Mouse (Mus musculus): Measurements from ENCODE around the gene Slc10a7.
"Not testable (repeated sequence)": the region's sequence is repeated elsewhere in the genome, so short reads cannot be mapped to it uniquely, and the experiment has no call there.

Gene Slc10a7

GRCm38 (mm10) chr8:78509273-78510031 is at the start of gene Slc10a7:
Gene Slc10a7 (plus strand): TSS chr8:78509346.
- peak; percentile 87 for DNase-seq

GRCm38 (mm10) chr8:78463941-78464340 is 45.2 kb upstream of the Slc10a7 start:
- DNase-seq: no peak

DNA sequence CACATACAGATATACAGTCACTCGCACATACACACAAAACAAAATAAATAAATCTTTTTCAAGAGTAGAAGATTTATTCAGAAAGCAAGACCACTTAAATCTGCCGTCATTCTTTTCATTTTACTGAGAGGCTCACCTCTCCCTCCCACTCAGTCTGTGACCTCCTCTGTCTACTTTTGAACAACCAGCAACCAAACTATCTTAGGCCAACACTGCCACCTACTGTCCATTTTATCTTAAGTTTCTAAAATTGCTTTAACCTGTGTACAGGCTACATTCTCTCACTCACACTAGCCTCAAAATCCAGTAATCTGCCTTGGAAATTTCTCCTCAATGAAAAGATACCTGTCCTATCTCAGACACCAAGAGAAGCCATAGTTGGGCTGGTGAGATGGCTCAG is 41.3 kb upstream of the Slc10a7 start:
- DNase-seq: peak; percentile 2

DNA sequence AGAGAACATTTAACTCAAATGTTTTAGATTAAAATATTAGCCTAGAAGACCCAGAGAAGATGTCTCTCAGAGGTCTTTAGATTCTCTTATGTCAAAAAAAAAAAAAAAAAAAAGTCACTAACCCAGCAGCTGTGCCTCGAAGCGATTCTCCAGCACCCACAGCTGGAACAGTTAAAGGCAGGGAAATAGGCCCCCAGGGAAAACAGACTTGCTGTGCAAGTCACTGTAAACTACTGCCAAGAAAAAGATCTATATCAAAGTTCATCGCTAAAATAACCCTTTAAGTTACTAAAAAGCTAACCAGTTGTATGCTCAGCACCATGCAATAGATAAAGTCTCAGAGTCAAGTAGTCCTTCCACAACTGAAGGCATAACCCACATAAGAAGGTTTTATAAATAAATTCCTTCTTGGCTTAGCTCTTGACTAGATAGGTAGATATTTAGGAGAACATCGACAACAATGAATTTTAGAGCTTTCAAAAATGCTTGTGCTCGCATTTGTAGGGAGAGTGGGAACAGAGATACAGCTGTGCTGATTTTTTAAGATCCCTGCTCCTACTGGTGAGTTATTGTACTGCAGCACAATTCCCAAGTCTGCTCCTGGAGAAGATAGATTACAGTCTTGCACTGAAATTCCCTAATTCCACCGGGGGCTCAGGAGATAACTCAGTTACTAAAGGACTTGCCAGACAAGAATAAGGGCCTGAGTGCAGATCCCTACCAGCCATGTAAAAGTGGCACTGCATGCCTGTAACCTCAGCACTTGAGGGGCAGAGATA is 31.9 kb upstream of the Slc10a7 start:
- no peak for DNase-seq

GRCm38 (mm10) chr8:78489733-78490132 is 19.4 kb upstream of the Slc10a7 start:
- no peak for DNase-seq

- no peak for DNase-seq
Measured at GRCm38 (mm10) chr8:78493031-78493430, 16.1 kb upstream of the Slc10a7 start.

DNA sequence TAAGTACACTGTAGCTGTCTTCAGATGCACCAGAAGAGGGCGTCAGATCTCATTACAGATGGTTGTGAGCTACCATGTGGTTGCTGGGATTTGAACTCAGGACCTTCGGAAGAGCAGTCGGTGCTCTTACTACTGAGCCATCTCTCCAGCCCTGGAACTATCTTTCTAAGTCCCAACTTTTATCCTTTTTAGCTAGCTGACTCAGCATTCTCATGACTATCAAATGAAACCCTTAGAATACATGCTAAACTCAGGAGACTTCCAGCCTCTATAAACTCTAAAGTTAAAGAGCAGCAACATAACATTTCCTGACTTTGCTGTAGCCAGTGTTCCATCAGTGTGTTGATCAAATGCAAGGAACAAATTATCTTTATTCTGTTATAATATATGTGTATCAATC is 12.9 kb upstream of the Slc10a7 start:
- DNase-seq: not testable (repeated sequence)

GRCm38 (mm10) chr8:78502706-78503105 is 6.4 kb upstream of the Slc10a7 start:
- DNase-seq: no peak

GRCm38 (mm10) chr8:78507979-78508718 is 997 bp upstream of the Slc10a7 start:
- DNase-seq: peak; percentile 5

DNA sequence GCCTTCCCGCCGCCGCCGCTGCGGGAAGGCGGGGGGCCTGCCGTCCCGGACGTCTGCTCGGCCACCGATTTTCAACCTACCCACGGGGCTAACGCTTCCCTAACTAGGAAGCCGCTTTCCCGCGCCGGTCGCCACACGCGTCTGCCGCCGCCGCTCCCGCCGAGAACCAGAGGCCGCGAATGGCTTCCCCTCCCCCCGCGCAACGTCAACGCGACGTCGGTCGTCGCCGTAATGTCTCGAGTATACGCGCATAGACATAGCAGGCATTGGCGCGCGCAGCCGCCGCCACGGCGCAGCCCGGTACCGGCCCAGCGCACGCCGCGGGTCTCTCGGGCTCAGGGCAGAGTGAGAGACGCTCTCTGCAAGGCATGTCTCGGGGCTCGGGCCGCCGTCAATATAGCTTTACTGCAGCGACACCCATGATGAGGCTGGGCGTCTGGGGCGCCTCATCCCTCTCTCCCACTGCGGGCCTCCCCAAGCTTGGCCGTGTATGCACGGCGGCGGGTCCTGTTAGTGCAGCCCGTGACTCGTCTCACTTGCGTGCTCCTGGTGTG is 350 bp upstream of the Slc10a7 start, which contains the start of gene Rbmxl1:
Gene Rbmxl1, minus strand, starts transcription at position 180 of the 554 bp plus-strand sequence.
- peak; percentile 86 for DNase-seq

- DNase-seq: peak; percentile 7
Measured at GRCm38 (mm10) chr8:78510094-78510493, 948 bp downstream of the Slc10a7 start.

DNA sequence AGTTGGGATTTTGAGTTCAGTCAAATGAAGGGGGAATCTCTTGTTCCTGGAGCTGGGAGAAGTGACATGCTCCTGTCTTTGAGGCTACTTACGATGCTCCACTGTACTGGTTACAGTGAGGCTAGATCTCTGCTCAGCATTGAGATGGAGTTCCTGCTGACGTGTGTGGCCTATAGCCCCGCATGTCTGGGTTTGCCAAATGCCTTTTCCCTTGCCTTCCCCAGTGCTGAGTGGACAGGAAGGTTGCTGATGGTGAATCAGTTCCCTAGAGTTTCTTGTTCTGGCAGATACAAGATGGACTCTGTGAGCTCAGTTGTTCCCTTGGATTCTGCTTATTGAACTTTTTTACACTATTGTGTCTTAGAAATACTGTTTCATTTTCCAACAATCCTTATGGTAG is 1.8 kb downstream of the Slc10a7 start:
- DNase-seq: no peak

GRCm38 (mm10) chr8:78513106-78513505 is 4.0 kb downstream of the Slc10a7 start:
- no peak for DNase-seq

DNA sequence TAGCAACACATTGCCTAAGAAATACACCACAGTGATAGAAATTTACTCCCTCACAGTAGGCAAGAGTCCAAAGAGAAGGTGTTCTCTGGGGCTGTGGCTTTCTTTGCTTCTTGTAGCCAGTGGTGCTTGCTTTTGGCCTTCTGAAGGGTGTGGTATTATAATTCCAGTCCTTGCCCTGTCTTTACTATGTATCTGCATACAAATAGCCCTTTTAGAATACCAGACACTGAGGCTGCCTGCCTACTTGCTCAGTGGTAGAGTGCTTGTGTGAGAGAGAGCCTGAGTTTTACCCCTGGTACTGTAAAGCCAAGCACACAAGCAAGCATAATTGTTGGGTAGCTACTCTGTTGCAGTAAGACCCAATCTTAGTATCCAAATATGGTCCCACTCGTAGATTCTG is 5.6 kb downstream of the Slc10a7 start:
- DNase-seq: no peak

GRCm38 (mm10) chr8:78515132-78515531 is 6.0 kb downstream of the Slc10a7 start:
- DNase-seq: no peak

GRCm38 (mm10) chr8:78533981-78534380 is 24.8 kb downstream of the Slc10a7 start:
- DNase-seq: no peak

DNA sequence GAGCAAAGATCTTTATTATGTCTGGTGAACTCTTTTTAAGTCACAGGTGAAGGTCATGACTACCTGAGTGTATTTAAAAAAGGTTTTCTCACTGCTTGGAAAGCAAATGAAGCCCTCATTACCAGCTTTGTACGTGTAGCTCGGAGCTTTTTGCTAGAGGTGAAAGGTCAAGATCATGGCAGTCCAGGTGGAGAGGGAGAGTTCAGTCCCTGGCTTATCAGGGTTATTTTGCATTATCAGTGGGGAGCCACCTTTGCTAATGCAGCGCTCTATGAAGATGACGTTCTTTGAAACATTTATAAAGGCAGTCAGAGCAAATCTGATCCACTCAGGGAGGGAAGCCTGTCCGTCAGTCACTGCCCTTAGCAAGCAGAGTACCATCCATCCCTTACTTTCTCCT is 27.6 kb downstream of the Slc10a7 start:
- no peak for DNase-seq

DNA sequence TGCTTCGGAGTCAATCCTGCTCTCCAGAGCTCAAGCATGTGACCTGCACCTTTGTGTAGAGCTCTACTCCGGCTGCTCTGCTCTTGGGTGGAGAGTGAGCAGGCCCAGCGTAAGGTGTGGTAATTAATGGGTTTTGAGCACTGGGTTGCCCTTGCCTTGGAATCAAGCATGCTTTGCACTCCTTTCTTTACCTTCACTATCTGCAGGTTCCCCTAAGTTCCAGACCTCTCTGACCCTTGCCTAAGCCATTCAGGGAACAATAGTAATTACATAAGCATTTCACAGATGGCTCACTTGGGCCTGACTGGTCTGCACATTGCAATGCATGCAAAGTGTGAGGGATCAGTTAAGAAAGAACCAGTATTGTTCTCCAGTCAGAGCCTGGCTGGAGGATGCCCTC is 28.6 kb downstream of the Slc10a7 start:
- no peak for DNase-seq

DNA sequence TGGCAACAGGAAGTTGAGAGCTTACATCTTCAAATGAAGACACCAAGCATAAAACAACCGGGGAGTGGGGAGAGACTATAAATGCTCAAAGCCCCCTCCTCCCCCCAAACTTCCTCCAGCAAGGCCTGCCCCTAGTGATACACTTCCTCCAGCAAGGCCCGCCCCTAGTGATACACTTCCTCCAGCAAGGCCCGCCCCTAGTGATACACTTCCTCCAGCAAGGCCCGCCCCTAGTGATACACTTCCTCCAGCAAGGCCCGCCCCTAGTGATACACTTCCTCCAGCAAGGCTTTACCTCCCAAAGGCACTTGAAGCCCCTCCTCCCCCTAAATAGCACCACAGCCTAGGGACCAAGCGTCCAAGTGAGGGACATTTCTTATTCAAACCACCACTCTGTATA is 33.5 kb downstream of the Slc10a7 start:
- DNase-seq: not testable (repeated sequence)

GRCm38 (mm10) chr8:78543621-78544020 is 34.5 kb downstream of the Slc10a7 start:
- DNase-seq: no peak

- no peak for DNase-seq
Measured at GRCm38 (mm10) chr8:78544545-78544944, 35.4 kb downstream of the Slc10a7 start.

DNA sequence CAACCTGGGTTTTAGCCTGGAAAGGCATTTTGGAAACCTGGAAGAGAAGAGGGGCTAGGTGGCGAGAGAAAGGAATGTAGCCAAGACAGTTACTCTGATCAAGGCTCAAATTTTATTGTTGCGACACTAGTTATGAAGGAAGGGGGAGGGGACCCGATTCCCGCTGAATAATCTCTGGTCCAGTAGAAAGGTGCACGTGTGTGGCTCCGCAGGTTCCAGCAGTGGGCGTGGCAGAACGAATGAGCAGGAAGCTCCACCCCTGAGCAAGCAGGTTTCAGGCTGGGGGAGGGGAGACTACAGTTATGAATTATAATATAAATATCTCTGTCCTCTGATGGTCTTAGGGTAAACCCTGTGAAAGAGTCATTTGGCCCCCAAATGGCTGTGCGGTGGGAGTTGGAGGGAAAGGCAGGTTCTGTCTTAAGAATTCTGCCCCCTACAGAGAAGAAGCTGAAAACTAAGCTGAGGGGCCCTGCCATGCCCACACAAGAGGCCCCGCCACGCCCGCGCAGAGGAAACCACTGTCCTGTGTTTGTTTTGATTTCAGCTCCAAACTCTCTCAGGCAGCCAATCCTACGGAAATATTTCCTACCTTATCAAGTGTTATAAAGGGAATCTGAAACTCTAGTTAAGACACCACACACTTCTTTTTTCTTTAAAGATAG is 36.1 kb downstream of the Slc10a7 start:
- not testable (repeated sequence) for DNase-seq

Measured in kidney, adult 9 months (tissue).